Mouse (Mus musculus) layer of hippocampus, adult 8-10 months (tissue): ENCODE results near the gene Angptl4. TPM values are rescaled to one million over a fixed set of nuclear protein-coding genes. Genes with fewer than 3 reads are reported as not detected.

Experiments
- DNase-seq, 2 experiments: peaks; one replicate each; pipeline ENCODE4 v3.0.0; 2022; ENCODE audit warnings: low spot score in 2 of 2
- total RNA-seq, 4 experiments: library from RNA; stranded (reverse); gene quantifications; 2 replicates each; pipeline ENCODE4 v1.2.4; 2022

The Angptl4 gene
- total RNA-seq, 4 experiments from 2014 or later: 1.7 to 3.0 (median 2.2) TPM

GRCm38 (mm10) chr17:33804745-33805144 is 23.1 kb upstream of the Angptl4 start:
- DNase-seq: no peak

- no peak for DNase-seq
Observed at GRCm38 (mm10) chr17:33804205-33804604, 22.6 kb upstream of the Angptl4 start.

- DNase-seq: no peak
Observed at GRCm38 (mm10) chr17:33802221-33802620, 20.6 kb upstream of the Angptl4 start.

GRCm38 (mm10) chr17:33799277-33799676 is 17.6 kb upstream of the Angptl4 start:
- no peak for DNase-seq

- DNase-seq: no peak
Observed at GRCm38 (mm10) chr17:33798306-33798705, 16.7 kb upstream of the Angptl4 start.

GRCm38 (mm10) chr17:33788732-33789131 is 7.1 kb upstream of the Angptl4 start:
- DNase-seq: no peak

- no peak for DNase-seq
Observed at GRCm38 (mm10) chr17:33786375-33786774, 4.7 kb upstream of the Angptl4 start.

- DNase-seq: no peak
Observed at GRCm38 (mm10) chr17:33784939-33785338, 3.3 kb upstream of the Angptl4 start.

GRCm38 (mm10) chr17:33783408-33783807 is 1.8 kb upstream of the Angptl4 start:
- no peak for DNase-seq

GRCm38 (mm10) chr17:33782067-33782466 is 437 bp upstream of the Angptl4 start:
- no peak for DNase-seq

- no peak for DNase-seq
Observed at GRCm38 (mm10) chr17:33780431-33780830, 1.2 kb downstream of the Angptl4 start.

- no peak for DNase-seq
Observed at GRCm38 (mm10) chr17:33779967-33780295, 1.7 kb downstream of the Angptl4 start.

- peak; percentile 89 to 91 for DNase-seq
Observed at GRCm38 (mm10) chr17:33779271-33779966, 2.2 kb downstream of the Angptl4 start.

- no peak for DNase-seq
Observed at GRCm38 (mm10) chr17:33775287-33775686, 6.3 kb downstream of the Angptl4 start.

- no peak for DNase-seq
Observed at GRCm38 (mm10) chr17:33774573-33775155, 7.0 kb downstream of the Angptl4 start.

- no peak for DNase-seq
Observed at GRCm38 (mm10) chr17:33773871-33774572, 7.6 kb downstream of the Angptl4 start.

GRCm38 (mm10) chr17:33773426-33773825 is 8.2 kb downstream of the Angptl4 start:
- DNase-seq: no peak

- DNase-seq: no peak
Observed at GRCm38 (mm10) chr17:33771617-33772016, 10.0 kb downstream of the Angptl4 start.

- no peak for DNase-seq
Observed at GRCm38 (mm10) chr17:33766389-33766788, 15.2 kb downstream of the Angptl4 start.

GRCm38 (mm10) chr17:33760255-33761165 is 21.1 kb downstream of the Angptl4 start, which contains the start of gene Rab11b:
Gene Rab11b, minus strand, starts transcription at chr17:33760530.
- peak; percentile 100 for DNase-seq

GRCm38 (mm10) chr17:33759767-33760254 is 21.8 kb downstream of the Angptl4 start:
- DNase-seq: peak; percentile 82 to 85
